Mouse (Mus musculus): Measurements from ENCODE around the gene H2-Ab1. TPM values are rescaled to one million over a fixed set of nuclear protein-coding genes. Genes with fewer than 3 reads are reported as not detected.

Gene H2-Ab1
- polyA plus RNA-seq, 1 experiment from 2014 or later: 18.1 TPM

GRCm38 (mm10) chr17:34234926-34235325 lies 22.6 kb upstream of the H2-Ab1 start:
- no peak; the same call in 1 of the 2 replicates for ATAC-seq (ENCODE audit: insufficient read depth, low FRiP score)
- Histone ChIP-seq H3K9ac (ENCODE audit: low read length) (no peak overlapping the region), H3K36me3 (ENCODE audit: control insufficient read depth, insufficient read depth, low read length) (no peaks in the 10 kb centered on the region), H3K4me3 (replicated peaks; ENCODE audit: low read length) (no peak overlapping the region), H3K27me3 (ENCODE audit: control insufficient read depth, insufficient read depth, low read length) (no peaks in the 10 kb centered on the region; the same call in 1 of the 2 replicates), H3K4me2 (ENCODE audit: low read depth, low read length) (no peak overlapping the region), H3K4me1 (ENCODE audit: control insufficient read depth, insufficient read depth, low read length) (no peaks in the 10 kb centered on the region), H3K27ac (ENCODE audit: low read length) (no peak overlapping the region), H3K9me3 (replicated peaks; ENCODE audit: control insufficient read depth, low read length) (no peaks in the 10 kb centered on the region)
- WGBS: 38% methylated on average over 9 of the region's 9 CpGs

- no peak overlapping the region for H3K4me3 ChIP-seq (replicated peaks; ENCODE audit: low read length)
- peaks cover 5% of the 10 kb centered on the region; the same call in 1 of the 2 replicates for H3K9me3 ChIP-seq (replicated peaks; ENCODE audit: control insufficient read depth, low read length)
- ATAC-seq (ENCODE audit: insufficient read depth, low FRiP score): no peak
- H3K4me2 ChIP-seq (ENCODE audit: low read depth, low read length): no peak overlapping the region
- H3K27ac ChIP-seq (ENCODE audit: low read length): no peak overlapping the region
- no peaks in the 10 kb centered on the region; the same call in 1 of the 2 replicates for H3K27me3 ChIP-seq (ENCODE audit: control insufficient read depth, insufficient read depth, low read length)
- no peaks in the 10 kb centered on the region for H3K4me1 ChIP-seq (ENCODE audit: control insufficient read depth, insufficient read depth, low read length)
- 66% methylated on average over 5 of the region's 5 CpGs for WGBS
- H3K9ac ChIP-seq (ENCODE audit: low read length): no peak overlapping the region
- no peaks in the 10 kb centered on the region for H3K36me3 ChIP-seq (ENCODE audit: control insufficient read depth, insufficient read depth, low read length)
These were observed 20.8 kb upstream of the H2-Ab1 start for GRCm38 (mm10) chr17:34236691-34237090.

GRCm38 (mm10) chr17:34237741-34238140 lies 19.7 kb upstream of the H2-Ab1 start:
- Histone ChIP-seq H3K27ac (ENCODE audit: low read length) (no peak overlapping the region), H3K9me3 (replicated peaks; ENCODE audit: control insufficient read depth, low read length) (peaks cover 7% of the 10 kb centered on the region; the same call in 1 of the 2 replicates), H3K4me1 (ENCODE audit: control insufficient read depth, insufficient read depth, low read length) (no peaks in the 10 kb centered on the region), H3K4me3 (replicated peaks; ENCODE audit: low read length) (no peak overlapping the region), H3K27me3 (ENCODE audit: control insufficient read depth, insufficient read depth, low read length) (no peaks in the 10 kb centered on the region; the same call in 1 of the 2 replicates), H3K36me3 (ENCODE audit: control insufficient read depth, insufficient read depth, low read length) (no peaks in the 10 kb centered on the region), H3K9ac (ENCODE audit: low read length) (no peak overlapping the region), H3K4me2 (ENCODE audit: low read depth, low read length) (no peak overlapping the region)
- WGBS: 71% methylated on average over 3 of the region's 3 CpGs
- no peak for ATAC-seq (ENCODE audit: insufficient read depth, low FRiP score)

- H3K4me3 ChIP-seq (replicated peaks; ENCODE audit: low read length): no peak within 1 kb of the TSS
- no peak within 1 kb of the TSS for H3K4me2 ChIP-seq (ENCODE audit: low read depth, low read length)
- WGBS: 64% methylated on average over 3 of the region's 3 CpGs
- H3K4me1 ChIP-seq (ENCODE audit: control insufficient read depth, insufficient read depth, low read length): no peaks in the 10 kb centered on the region
- no peaks in the 10 kb centered on the region for H3K36me3 ChIP-seq (ENCODE audit: control insufficient read depth, insufficient read depth, low read length)
- H3K27me3 ChIP-seq (ENCODE audit: control insufficient read depth, insufficient read depth, low read length): no peaks in the 10 kb centered on the region; the same call in 1 of the 2 replicates
- peaks cover 7% of the 10 kb centered on the region; the same call in 1 of the 2 replicates for H3K9me3 ChIP-seq (replicated peaks; ENCODE audit: control insufficient read depth, low read length)
- H3K27ac ChIP-seq (ENCODE audit: low read length): no peak within 1 kb of the TSS; the same call in 1 of the 2 replicates
- ATAC-seq (ENCODE audit: insufficient read depth, low FRiP score): no peak
- H3K9ac ChIP-seq (ENCODE audit: low read length): no peak within 1 kb of the TSS
These were observed 18.8 kb upstream of the H2-Ab1 start, which contains the start of gene H2-Ob for GRCm38 (mm10) chr17:34238706-34239105. Gene H2-Ob (plus strand): TSS chr17:34238903.

GRCm38 (mm10) chr17:34239601-34240041 lies 17.9 kb upstream of the H2-Ab1 start:
- H3K9me3 ChIP-seq (replicated peaks; ENCODE audit: control insufficient read depth, low read length): peaks cover 7% of the 10 kb centered on the region; the same call in 1 of the 2 replicates
- H3K27ac ChIP-seq (ENCODE audit: low read length): no peak overlapping the region; the same call in 1 of the 2 replicates
- 44% methylated on average over 10 of the region's 10 CpGs for WGBS
- no peaks in the 10 kb centered on the region for H3K36me3 ChIP-seq (ENCODE audit: control insufficient read depth, insufficient read depth, low read length)
- H3K9ac ChIP-seq (ENCODE audit: low read length): no peak overlapping the region
- H3K4me3 ChIP-seq (replicated peaks; ENCODE audit: low read length): no peak overlapping the region
- H3K4me2 ChIP-seq (ENCODE audit: low read depth, low read length): no peak overlapping the region
- no peaks in the 10 kb centered on the region for H3K4me1 ChIP-seq (ENCODE audit: control insufficient read depth, insufficient read depth, low read length)
- ATAC-seq (ENCODE audit: insufficient read depth, low FRiP score): no peak
- no peaks in the 10 kb centered on the region; the same call in 1 of the 2 replicates for H3K27me3 ChIP-seq (ENCODE audit: control insufficient read depth, insufficient read depth, low read length)

GRCm38 (mm10) chr17:34240366-34240765 lies 17.1 kb upstream of the H2-Ab1 start:
- Histone ChIP-seq H3K9me3 (replicated peaks; ENCODE audit: control insufficient read depth, low read length) (peaks cover 7% of the 10 kb centered on the region; the same call in 1 of the 2 replicates), H3K27ac (ENCODE audit: low read length) (no peak overlapping the region), H3K36me3 (ENCODE audit: control insufficient read depth, insufficient read depth, low read length) (no peaks in the 10 kb centered on the region), H3K4me1 (ENCODE audit: control insufficient read depth, insufficient read depth, low read length) (no peaks in the 10 kb centered on the region), H3K9ac (ENCODE audit: low read length) (no peak overlapping the region), H3K4me3 (replicated peaks; ENCODE audit: low read length) (no peak overlapping the region), H3K4me2 (ENCODE audit: low read depth, low read length) (no peak overlapping the region), H3K27me3 (ENCODE audit: control insufficient read depth, insufficient read depth, low read length) (no peaks in the 10 kb centered on the region; the same call in 1 of the 2 replicates)
- ATAC-seq (ENCODE audit: insufficient read depth, low FRiP score): no peak
- WGBS: 68% methylated on average over 3 of the region's 3 CpGs

- ATAC-seq (ENCODE audit: insufficient read depth, low FRiP score): no peak
- 73% methylated on average over 6 of the region's 6 CpGs for WGBS
- H3K27ac ChIP-seq (ENCODE audit: low read length): no peak overlapping the region
- H3K9me3 ChIP-seq (replicated peaks; ENCODE audit: control insufficient read depth, low read length): peaks cover 7% of the 10 kb centered on the region; the same call in 1 of the 2 replicates
- no peak overlapping the region for H3K4me3 ChIP-seq (replicated peaks; ENCODE audit: low read length)
- H3K9ac ChIP-seq (ENCODE audit: low read length): no peak overlapping the region
- H3K36me3 ChIP-seq (ENCODE audit: control insufficient read depth, insufficient read depth, low read length): no peaks in the 10 kb centered on the region
- no peaks in the 10 kb centered on the region for H3K4me1 ChIP-seq (ENCODE audit: control insufficient read depth, insufficient read depth, low read length)
- H3K4me2 ChIP-seq (ENCODE audit: low read depth, low read length): no peak overlapping the region
- no peaks in the 10 kb centered on the region; the same call in 1 of the 2 replicates for H3K27me3 ChIP-seq (ENCODE audit: control insufficient read depth, insufficient read depth, low read length)
These were observed 16.6 kb upstream of the H2-Ab1 start for GRCm38 (mm10) chr17:34240916-34241315.

- Histone ChIP-seq H3K4me2 (ENCODE audit: low read depth, low read length) (no peak overlapping the region), H3K27ac (ENCODE audit: low read length) (no peak overlapping the region), H3K36me3 (ENCODE audit: control insufficient read depth, insufficient read depth, low read length) (no peaks in the 10 kb centered on the region), H3K4me1 (ENCODE audit: control insufficient read depth, insufficient read depth, low read length) (no peaks in the 10 kb centered on the region), H3K27me3 (ENCODE audit: control insufficient read depth, insufficient read depth, low read length) (no peaks in the 10 kb centered on the region), H3K4me3 (replicated peaks; ENCODE audit: low read length) (no peak overlapping the region), H3K9ac (ENCODE audit: low read length) (no peak overlapping the region), H3K9me3 (replicated peaks; ENCODE audit: control insufficient read depth, low read length) (peaks cover 7% of the 10 kb centered on the region; the same call in 1 of the 2 replicates)
- no peak for ATAC-seq (ENCODE audit: insufficient read depth, low FRiP score)
- 68% methylated on average over 4 of the region's 4 CpGs for WGBS
These were observed 12.8 kb upstream of the H2-Ab1 start for GRCm38 (mm10) chr17:34244656-34245055.

GRCm38 (mm10) chr17:34247047-34247446 lies 10.4 kb upstream of the H2-Ab1 start:
- Histone ChIP-seq H3K4me2 (ENCODE audit: low read depth, low read length) (no peak overlapping the region), H3K36me3 (ENCODE audit: control insufficient read depth, insufficient read depth, low read length) (no peaks in the 10 kb centered on the region), H3K27me3 (ENCODE audit: control insufficient read depth, insufficient read depth, low read length) (no peaks in the 10 kb centered on the region), H3K4me3 (replicated peaks; ENCODE audit: low read length) (no peak overlapping the region), H3K9ac (ENCODE audit: low read length) (no peak overlapping the region), H3K9me3 (replicated peaks; ENCODE audit: control insufficient read depth, low read length) (no peaks in the 10 kb centered on the region), H3K27ac (ENCODE audit: low read length) (no peak overlapping the region), H3K4me1 (ENCODE audit: control insufficient read depth, insufficient read depth, low read length) (no peaks in the 10 kb centered on the region)
- 84% methylated on average over 3 of the region's 3 CpGs for WGBS
- ATAC-seq (ENCODE audit: insufficient read depth, low FRiP score): no peak

All from stomach, embryonic 16.5 days (tissue).